Mouse (Mus musculus): ENCODE measurements around the gene Pip4k2a.
A peak's percentile ranks its signal among the peaks of the same experiment; 100 is the strongest.

Pip4k2a gene

DNA sequence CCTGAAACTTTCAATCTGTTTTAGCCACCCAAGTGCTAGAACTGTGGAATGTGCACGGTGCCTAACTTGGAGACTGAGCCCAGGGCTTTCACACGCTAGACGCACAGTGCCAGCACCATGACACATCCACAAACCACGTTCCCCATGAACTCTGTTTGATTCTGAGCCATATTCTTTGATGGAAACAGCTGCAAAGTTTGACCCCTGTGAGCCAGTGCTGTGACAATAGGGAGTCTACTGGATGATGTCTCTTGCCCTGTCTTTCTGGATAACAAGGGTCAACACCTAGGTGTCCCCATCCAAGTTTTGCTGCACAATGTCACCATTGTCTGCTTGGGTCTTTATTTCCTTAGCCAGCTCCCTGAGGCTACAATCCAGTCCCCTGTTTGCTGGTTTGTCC lies 203.7 kb downstream of the Pip4k2a start:
- DNase-seq (ENCODE audit: low read depth, low spot score) = peak; percentile 44
